Mouse (Mus musculus) cerebellum, adult 2 months (tissue): ENCODE results near the gene Cad.

Experiments used
- CTCF ChIP-seq: fragments of 200-500 bp; IDR thresholded peaks from 2 replicates; pipeline ENCODE4 v1.5.1; 2011; ENCODE audit warnings: low read depth, mild to moderate bottlenecking, control low read depth, low read length, moderate library complexity, borderline replicate concordance; ENCODE audit not compliant: insufficient read depth
- POLR2A ChIP-seq: fragments of 200-500 bp; IDR thresholded peaks from 2 replicates; pipeline ENCODE4 v1.6.1; 2011; ENCODE audit warnings: low read length, control low read depth, borderline replicate concordance; ENCODE audit not compliant: insufficient read depth

DNA sequence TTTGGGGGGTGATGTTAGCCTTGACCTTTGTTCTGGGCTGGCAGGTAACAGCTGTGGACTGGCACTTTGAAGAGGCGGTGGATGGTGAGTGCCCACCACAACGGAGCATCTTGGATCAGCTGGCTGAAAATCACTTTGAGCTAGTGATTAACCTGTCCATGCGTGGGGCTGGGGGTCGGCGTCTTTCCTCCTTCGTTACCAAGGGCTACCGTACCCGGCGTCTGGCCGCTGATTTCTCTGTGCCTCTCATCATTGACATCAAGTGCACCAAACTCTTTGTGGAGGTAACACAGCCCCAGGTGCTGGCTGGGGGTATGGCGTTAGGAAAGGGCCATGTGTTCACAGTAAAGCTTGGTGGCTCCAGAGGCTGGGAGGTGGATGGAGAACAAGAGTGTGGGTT lies 17.2 kb downstream of the Cad start:
- TF ChIP-seq CTCF (no peak), POLR2A (no peak)
